Mouse (Mus musculus) brain, embryonic 14.5 days (tissue): ENCODE measurements around the gene Nudt6. TPM values are rescaled to one million over a fixed set of nuclear protein-coding genes. Genes with fewer than 3 reads are reported as not detected.
A peak's percentile ranks its signal among the peaks of the same experiment; 100 is the strongest.

Experiments used
- DNase-seq: peaks from one replicate; pipeline ENCODE4 v3.0.0-alpha.2; 2011; ENCODE audit warnings: low read depth
- CTCF ChIP-seq: fragments of 200-500 bp; IDR thresholded peaks from 2 replicates; pipeline ENCODE4 v1.5.1; 2012; ENCODE audit warnings: inconsistent platforms, mild to moderate bottlenecking, moderate library complexity, borderline replicate concordance; ENCODE audit not compliant: insufficient read depth, insufficient read length; ENCODE audit errors: extremely low read depth
- POLR2A ChIP-seq: fragments of 200-500 bp; IDR thresholded peaks from 2 replicates; pipeline ENCODE4 v1.6.1; 2012; ENCODE audit warnings: mild to moderate bottlenecking, inconsistent platforms, borderline replicate concordance; ENCODE audit not compliant: poor library complexity, insufficient read depth, insufficient read length, severe bottlenecking; ENCODE audit errors: extremely low read depth
- polyA plus RNA-seq: library from polyadenylated mRNA; depleted of rRNA; stranded (reverse); fragments of >200 nt; gene quantifications from 2 replicates; pipeline ENCODE4 v1.2.3, GENCODE M21; 2012; rRNA removed

Nudt6 gene
- 4.6 and 6.0 TPM in 2 replicates for polyA plus RNA-seq

DNA sequence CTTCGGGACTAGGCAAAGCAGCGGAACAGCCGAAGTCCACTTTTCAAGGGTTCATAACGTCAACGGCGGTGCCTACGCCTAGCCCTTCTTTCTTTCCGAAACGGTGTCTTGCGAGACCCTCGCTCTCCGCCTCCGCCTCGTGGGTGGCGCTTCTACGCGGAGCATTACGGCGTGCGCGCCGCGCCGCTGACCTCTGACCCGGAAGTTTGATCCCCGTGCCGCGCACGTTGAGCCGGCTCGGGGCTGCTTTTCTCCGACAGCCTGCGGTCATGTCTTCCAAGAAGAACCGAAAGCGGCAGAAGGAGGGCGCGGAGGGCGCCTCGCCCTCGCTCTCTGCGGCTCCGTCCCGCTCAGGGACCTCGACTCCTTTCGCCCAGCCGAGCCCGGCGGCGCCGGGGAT, at the start of gene Nudt6:
Gene Nudt6, minus strand, starts transcription at position 140 of the 400 bp plus-strand sequence.
- DNase-seq = peak; percentile 98
- TF ChIP-seq POLR2A = peak; percentile 61; the same call in 1 of the 2 replicates
- no peak for TF ChIP-seq CTCF

DNA sequence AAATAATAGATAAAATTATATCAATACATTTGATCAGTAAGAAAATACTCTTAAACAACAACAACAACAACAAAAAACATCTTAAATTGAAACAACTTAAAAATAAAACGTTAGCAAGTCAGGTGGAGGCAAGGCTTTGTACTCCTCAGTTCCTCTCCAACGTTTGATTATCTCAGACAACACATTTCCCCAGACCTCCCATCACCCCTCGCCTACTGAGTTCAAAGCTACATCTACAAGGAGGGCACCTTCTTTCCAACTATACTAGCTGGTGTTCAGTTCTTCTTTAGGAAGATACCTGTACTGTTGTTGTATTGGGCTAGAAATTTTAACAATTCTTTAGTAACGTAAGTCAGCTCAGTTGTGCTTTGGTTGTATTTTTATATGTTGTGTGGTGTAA, 49.3 kb upstream of the Nudt6 start:
- DNase-seq = no peak
- TF ChIP-seq CTCF (no peak), POLR2A (no peak)

DNA sequence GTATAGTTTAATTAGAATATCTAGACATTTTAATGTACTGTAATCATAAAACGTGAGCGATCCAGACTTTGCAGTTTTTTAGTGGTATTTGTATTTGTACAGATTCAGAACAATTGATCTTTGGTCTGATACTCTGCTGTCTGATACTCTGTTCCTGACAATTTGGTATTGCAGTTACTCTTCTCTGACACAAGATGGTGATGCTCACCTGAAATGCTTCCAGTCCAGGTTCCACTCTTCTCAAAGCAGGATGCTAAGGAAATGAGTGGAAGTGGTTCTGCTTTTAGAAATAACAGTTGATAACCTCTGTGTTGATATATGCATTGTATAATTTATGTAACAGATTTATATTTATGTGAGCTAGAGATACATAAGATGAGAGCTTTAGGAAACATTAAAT, 48.2 kb upstream of the Nudt6 start:
- TF ChIP-seq POLR2A (no peak), CTCF (peak; percentile 67; the same call in 1 of the 2 replicates)
- DNase-seq = peak; percentile 74

DNA sequence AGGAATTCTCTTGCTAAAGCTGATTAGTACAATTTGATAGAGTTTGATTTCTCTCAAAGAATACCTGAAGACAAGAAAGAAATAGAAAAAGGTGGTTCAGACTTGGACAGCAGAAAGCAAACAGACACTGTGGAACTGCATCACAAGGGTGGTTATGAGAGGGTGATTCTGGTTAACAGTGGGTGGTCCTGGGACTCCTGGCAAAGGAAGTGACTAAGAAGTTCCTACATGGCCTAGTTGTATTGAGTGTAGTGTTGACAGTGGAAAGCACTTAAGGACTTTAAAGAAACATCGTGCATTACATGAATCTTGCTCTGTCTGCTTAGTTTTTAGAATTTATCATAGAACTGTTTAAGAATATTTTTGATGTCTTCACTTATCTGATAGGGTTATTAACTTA, 36.0 kb upstream of the Nudt6 start:
- DNase-seq = no peak
- TF ChIP-seq POLR2A (no peak), CTCF (no peak)

DNA sequence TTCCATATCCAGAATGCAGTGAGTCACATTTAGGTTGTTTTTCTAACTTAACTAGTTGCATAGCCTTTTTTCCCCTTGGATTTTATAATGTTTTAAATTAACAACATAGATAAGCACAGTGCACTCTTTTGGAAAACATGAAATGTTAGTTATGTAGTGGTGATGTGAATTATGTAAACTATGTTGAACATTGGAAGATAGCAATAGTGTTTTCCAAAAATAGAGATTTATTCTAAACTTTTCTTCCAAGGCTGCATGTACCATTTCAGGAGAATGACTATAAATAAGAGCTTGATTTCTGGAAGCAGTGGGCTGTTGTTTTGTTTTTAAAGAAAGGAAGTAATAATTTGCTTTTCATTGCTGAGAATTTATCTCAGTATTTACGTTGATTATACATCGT, 23.4 kb upstream of the Nudt6 start:
- DNase-seq = no peak
- TF ChIP-seq CTCF = no peak
- TF ChIP-seq POLR2A = no peak

DNA sequence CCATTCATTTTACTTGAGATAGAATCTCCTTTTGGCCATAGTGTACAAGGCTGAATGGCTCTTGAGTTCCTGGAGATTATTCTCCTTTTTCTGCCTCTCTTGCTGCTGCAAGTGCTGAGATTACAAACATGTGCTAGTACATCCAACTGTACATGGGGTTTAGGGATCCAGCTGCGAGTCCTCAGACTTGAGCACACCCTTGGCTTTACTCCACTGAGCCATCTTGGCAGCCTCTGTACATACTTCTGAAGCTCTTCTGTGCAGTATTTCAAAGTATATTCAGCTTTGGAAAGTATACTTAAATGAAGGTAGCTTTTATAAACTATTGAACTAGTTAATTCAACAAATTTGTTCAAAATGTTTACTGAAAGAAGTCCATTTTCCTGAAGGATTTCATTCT, 19.8 kb upstream of the Nudt6 start:
- DNase-seq = no peak
- TF ChIP-seq CTCF (no peak), POLR2A (no peak)

DNA sequence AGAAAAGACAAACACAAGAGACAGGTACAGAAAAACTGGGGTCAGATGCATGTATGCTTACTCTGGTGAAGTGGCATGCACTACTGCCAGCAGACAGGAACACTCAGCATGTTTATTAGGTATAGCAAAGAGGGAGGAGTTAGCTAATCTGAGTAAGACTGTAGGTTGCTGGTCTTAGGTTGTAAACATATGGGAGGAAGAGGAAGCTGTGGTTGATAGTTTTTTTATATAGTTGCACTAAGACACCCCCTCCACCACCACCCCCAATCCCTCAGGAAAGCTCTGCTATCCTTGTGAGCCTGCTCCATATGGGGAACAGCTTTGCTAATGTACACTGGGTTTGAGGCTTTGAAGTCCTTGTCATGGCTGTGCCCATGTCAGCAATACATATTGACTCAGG, 10.3 kb upstream of the Nudt6 start:
- TF ChIP-seq CTCF = no peak
- no peak for TF ChIP-seq POLR2A
- DNase-seq = no peak

DNA sequence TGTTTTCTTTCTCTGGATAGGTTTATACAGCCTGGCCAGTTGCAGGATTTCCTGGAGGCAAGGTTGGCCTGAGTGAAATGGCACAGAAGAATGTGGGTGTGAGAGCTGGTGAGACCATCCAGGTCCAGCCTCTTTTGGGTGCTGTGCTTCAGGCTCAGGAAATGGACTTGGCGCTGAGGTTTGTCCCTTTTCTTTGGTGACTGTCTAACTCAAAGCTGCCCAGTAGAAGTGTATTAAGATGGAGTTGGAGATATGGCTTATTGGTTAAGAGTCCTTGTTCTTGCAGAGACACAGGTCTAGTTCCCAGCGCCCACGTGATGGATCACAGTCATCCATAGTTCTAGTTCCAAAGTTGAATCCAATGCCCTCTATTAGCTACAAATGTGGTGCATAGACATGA, 6.1 kb upstream of the Nudt6 start:
- no peak for DNase-seq
- no peak for TF ChIP-seq POLR2A
- no peak for TF ChIP-seq CTCF

DNA sequence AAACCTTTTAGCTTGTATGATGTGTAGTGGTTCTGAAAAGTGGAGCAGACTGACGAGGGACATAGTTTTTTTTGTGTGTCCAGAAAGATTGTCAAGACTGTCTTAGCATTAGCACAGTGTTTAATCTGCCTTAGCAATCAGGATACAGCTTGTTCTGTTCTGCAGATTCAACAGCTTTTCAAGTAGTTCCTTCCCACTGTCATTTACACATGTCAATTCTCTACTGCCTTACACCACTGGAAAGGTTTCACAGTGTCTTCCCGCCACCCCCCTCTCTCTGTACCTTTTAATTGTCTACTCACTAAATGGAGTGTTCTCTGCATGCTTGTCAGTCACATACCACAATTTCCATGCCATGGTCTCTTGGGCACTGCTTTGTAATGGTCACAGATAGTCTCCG, 1.2 kb upstream of the Nudt6 start:
- no peak for TF ChIP-seq CTCF
- no peak for TF ChIP-seq POLR2A
- peak; percentile 6 for DNase-seq

DNA sequence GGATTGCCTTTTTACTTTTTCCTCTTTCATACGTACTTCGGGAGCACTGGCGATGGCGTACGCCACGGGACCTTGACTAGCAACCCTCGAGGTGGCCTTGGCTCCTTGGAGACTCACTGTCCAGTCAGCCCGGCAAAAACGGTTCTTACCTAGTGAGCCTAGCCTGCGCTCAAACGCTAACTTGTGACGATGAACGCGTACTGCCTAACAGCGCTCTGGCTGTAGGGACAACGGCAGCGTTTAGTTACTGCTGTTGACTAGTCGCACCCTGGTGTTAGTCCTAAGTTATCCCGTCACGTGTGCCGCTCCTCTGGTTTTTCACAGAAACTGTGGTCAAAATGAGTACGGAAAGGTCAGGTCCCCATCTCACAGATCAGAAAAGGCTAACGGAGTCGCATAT, 630 bp upstream of the Nudt6 start:
- DNase-seq = peak; percentile 50
- no peak for TF ChIP-seq CTCF
- no peak for TF ChIP-seq POLR2A

DNA sequence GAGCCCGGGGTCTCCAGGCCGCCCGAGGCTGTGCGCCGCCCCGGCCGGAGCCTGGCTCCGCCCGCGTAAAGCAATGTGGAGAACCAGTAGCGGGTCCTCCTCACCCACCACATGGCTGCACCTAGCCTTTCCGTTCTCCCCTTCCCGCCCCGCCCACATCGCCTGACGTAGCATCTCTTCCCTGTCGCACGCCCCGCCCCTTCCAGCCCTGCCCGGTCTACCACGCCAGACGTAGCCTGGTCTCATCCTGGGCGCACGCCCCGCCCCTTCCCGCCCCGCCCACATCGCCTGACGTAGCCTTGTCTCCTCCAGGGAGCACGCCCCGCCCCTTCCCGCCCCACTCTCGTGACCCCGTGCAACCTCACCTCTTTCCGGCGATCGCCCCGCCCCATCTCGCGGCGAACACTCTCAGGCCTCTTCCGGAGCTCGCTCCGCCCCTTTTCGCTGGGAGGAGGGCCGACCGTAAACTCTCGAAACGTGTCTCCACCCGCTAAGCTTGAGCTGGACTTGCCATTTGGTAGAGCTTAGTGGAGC, 486 bp downstream of the Nudt6 start, which contains the start of gene Spata5:
Gene Spata5, plus strand, starts transcription at position 439 of the 534 bp plus-strand sequence.
- TF ChIP-seq POLR2A (peak; percentile 86), CTCF (no peak)
- peak; percentile 100 for DNase-seq

DNA sequence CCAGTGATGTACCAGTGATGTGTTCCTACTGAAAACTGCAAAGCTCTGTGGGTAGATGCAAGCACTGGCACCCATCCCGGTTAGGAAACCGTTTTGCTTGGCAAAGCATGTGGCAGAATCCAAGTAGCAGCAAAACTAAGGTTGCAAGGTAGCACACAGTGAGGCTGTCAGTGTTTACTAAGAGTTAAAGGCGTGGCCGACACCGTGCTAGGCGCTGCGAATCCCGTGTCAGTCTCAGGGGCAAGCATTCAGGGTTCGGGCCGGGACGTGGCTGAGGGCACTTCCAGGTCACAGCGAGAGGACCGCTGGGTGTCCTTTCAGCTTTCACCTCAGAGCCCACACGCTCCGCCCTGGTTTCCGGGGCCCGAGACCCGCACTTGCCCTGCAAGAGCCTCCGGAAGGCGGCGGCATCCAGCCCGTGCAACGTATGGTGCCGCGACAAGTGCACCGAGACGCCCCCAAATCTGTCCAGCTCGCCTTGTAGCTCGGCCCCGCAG, 1.0 kb downstream of the Nudt6 start:
- DNase-seq = peak; percentile 64
- TF ChIP-seq POLR2A = no peak
- no peak; the same call in 1 of the 2 replicates for TF ChIP-seq CTCF

DNA sequence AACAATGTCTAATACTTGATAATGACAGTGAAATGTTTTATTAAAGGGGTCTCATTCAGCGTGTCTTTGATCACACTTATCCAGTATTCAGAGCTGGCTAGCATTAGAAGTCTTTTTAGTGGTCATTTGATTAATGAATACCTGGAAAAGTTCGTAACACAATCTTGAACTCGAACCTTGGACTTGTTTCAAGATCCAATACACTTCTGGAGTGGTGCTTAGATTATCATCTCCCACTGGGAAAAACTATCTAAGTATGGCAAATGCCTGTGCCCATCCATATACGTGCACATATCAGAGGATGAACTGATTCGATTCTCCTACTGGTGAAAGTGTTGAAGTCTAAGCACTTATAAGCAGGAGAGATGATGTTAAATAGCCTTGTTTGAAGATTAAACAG, 1.7 kb downstream of the Nudt6 start:
- TF ChIP-seq POLR2A (no peak), CTCF (no peak)
- DNase-seq = peak; percentile 1

DNA sequence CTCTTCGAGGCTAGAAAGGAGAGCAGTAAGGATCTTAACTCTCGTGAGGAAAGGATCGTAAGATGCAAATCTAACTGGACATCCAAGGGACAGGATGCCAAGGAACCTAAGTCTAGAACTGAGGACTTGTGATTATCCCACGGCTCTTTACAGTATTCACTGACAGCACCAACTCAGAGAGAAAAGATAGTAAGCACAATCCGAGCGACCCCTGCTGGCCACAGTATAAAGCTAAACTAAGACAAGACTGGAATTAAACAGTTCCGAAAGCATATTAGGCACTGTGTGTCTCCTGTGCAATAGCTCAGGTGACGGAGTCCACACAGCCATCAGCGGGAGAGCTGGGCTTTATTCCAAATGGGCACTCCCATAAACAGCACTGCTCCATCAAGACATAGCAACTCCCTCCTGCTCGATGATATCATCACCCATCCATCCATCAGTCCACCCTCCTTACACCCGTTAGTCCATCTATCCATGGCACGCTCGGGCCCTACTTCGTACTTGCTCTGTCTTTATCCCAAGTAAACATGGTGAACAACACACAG, 5.5 kb downstream of the Nudt6 start:
- DNase-seq = peak; percentile 85
- no peak for TF ChIP-seq POLR2A
- peak; percentile 74; the same call in 1 of the 2 replicates for TF ChIP-seq CTCF
